Comparison of ENCODE assay signal across 8 mouse cellular contexts in genomic region chr5:23616270-23617103, GRCm38 (mm10).
DNase-seq lines count a peak whose midpoint lies in the region; ATAC-seq lines count a peak whose summit lies in the region.

No protein-coding gene starts in this region.

- H3K9me3 ChIP-seq in erythroblast, embryonic 14.5 days (ENCODE audit: control insufficient read depth, low read length) = no peaks in the 10 kb centered on the region
- H3K9me3 ChIP-seq in heart, embryonic 14.5 days (ENCODE audit: control insufficient read depth, low read length) = no peaks in the 10 kb centered on the region
- no peaks in the 10 kb centered on the region for H3K9me3 ChIP-seq in liver, embryonic 12.5 days (replicated peaks)

- peak overlapping the region; percentile 66 for H3K4me3 ChIP-seq in erythroblast, embryonic 14.5 days (replicated peaks)
- H3K4me3 ChIP-seq in heart, embryonic 14.5 days (ENCODE audit: control insufficient read depth in 1 of 2, insufficient read depth in 1 of 2, low read depth in 1 of 2, low read length in 2 of 2) = peak overlapping the region; percentile 53 to 55
- peak overlapping the region; percentile 63 for H3K4me3 ChIP-seq in liver, embryonic 12.5 days

- peak overlapping the region; percentile 70 for H3K4me2 ChIP-seq in heart, embryonic 14.5 days (ENCODE audit: low read length)
- H3K4me2 ChIP-seq in liver, embryonic 12.5 days = peak overlapping the region; percentile 73

- no peaks in the 10 kb centered on the region for H3K27me3 ChIP-seq in erythroblast, embryonic 14.5 days (ENCODE audit: control insufficient read depth)
- H3K27me3 ChIP-seq in heart, embryonic 14.5 days (ENCODE audit: control insufficient read depth, insufficient read depth, low read length) = no peaks in the 10 kb centered on the region
- H3K27me3 ChIP-seq in liver, embryonic 12.5 days (replicated peaks) = no peaks in the 10 kb centered on the region

- H3K9ac ChIP-seq in heart, embryonic 14.5 days (ENCODE audit: low read length) = peak overlapping the region; percentile 68
- peak overlapping the region; percentile 65 for H3K9ac ChIP-seq in liver, embryonic 12.5 days

- ATAC-seq in heart, embryonic 14.5 days (ENCODE audit: insufficient number of reproducible peaks, insufficient read depth, low FRiP score, low read depth) = no peak; the same call in 1 of the 2 replicates
- ATAC-seq in liver, embryonic 12.5 days = peak; percentile 88

- WGBS in heart, embryonic 14.5 days = 4% methylated on average over 11 of the region's 11 CpGs
- 7% methylated on average over 11 of the region's 11 CpGs for WGBS in liver, embryonic 12.5 days (ENCODE audit: insufficient replicate concordance)

- H3K36me3 ChIP-seq in erythroblast, embryonic 14.5 days (ENCODE audit: control insufficient read depth) = no peaks in the 10 kb centered on the region
- no peaks in the 10 kb centered on the region for H3K36me3 ChIP-seq in heart, embryonic 14.5 days (ENCODE audit: control insufficient read depth, insufficient read depth, low read length)
- no peaks in the 10 kb centered on the region for H3K36me3 ChIP-seq in liver, embryonic 12.5 days

- H3K27ac ChIP-seq in heart, embryonic 14.5 days (replicated peaks in 1 of 2; ENCODE audit: control insufficient read depth in 1 of 2, insufficient read depth in 1 of 2, low read depth in 2 of 2, low read length in 2 of 2) = peak overlapping the region; percentile 91 to 98
- peak overlapping the region; percentile 78 for H3K27ac ChIP-seq in liver, embryonic 12.5 days

- H3K4me1 ChIP-seq in erythroblast, embryonic 14.5 days (ENCODE audit: control insufficient read depth) = peaks cover 11% of the 10 kb centered on the region
- peaks cover 2 to 13% of the 10 kb centered on the region in 2 experiments for H3K4me1 ChIP-seq in heart, embryonic 14.5 days (ENCODE audit: control insufficient read depth in 2 of 2, insufficient read depth in 2 of 2, low read length in 2 of 2)
- peaks cover 17% of the 10 kb centered on the region; the same call in 1 of the 2 replicates for H3K4me1 ChIP-seq in liver, embryonic 12.5 days

- peak; percentile 78 for DNase-seq in CD4-positive, CD25-positive, alpha-beta regulatory T cell, adult 2 months (ENCODE audit: low read depth, low spot score)
- peak; percentile 72 for DNase-seq in brain, embryonic 18.5 days (ENCODE audit: low read depth, low spot score)
- DNase-seq in kidney, postnatal 10 days = peak; percentile 72
- DNase-seq in naive thymus-derived CD4-positive, alpha-beta T cell, adult 2 months (ENCODE audit: low read depth) = peak; percentile 85
- DNase-seq in thymus, postnatal 10 days (ENCODE audit: low spot score in 2 of 2) = peak; percentile 28 to 55
